Mouse (Mus musculus) liver, embryonic 14.5 days (tissue): ENCODE results near the gene Lhfpl3. TPM values are rescaled to one million over a fixed set of nuclear protein-coding genes. Genes with fewer than 3 reads are reported as not detected.

Experiments
- ATAC-seq: fragments of 200-750 bp; cut with Nextera tagmentation; 2 replicates; pipeline ENCODE4 v1.8.0; 2017; ENCODE audit warnings: moderate number of reproducible peaks, mild to moderate bottlenecking, moderate library complexity; ENCODE audit not compliant: insufficient read depth
- DNase-seq, 3 experiments: peaks; one replicate each; pipeline ENCODE4 v3.0.0-alpha.2; 2012 to 2013; ENCODE audit warnings: low read depth in 3 of 3, low spot score in 3 of 3
- H3K27ac ChIP-seq: fragments of 300-500 bp; sonication (generic); 2 replicates; pipeline ENCODE4 v1.5.1; 2014; ENCODE audit warnings: moderate library complexity, mild to moderate bottlenecking, control low read depth, inconsistent platforms
- H3K27me3 ChIP-seq: fragments of 300-500 bp; sonication (generic); 2 replicates; pipeline ENCODE4 v1.6.1; 2014; ENCODE audit warnings: mild to moderate bottlenecking, low read length, moderate library complexity; ENCODE audit not compliant: control insufficient read depth, insufficient read depth
- H3K36me3 ChIP-seq: fragments of 300-500 bp; sonication (generic); replicated peaks from 2 replicates; pipeline ENCODE4 v1.6.1; 2014; ENCODE audit warnings: low read depth; ENCODE audit not compliant: control insufficient read depth, insufficient read depth
- H3K4me1 ChIP-seq, 2 experiments: fragments of 200-500 bp in 1 of 2; fragments of 300-500 bp in 1 of 2; sonication (generic) in 1 of 2; replicated peaks; 2 replicates each; pipeline ENCODE4 v1.6.1; 2012 to 2014; ENCODE audit warnings: antibody characterized with exemption in 1 of 2, inconsistent platforms in 1 of 2, low read length in 1 of 2; ENCODE audit not compliant: control insufficient read depth in 2 of 2, insufficient read depth in 2 of 2
- H3K4me2 ChIP-seq: fragments of 300-500 bp; sonication (generic); 2 replicates; pipeline ENCODE4 v1.6.1; 2014; ENCODE audit warnings: low read depth, mild to moderate bottlenecking, control low read depth, moderate library complexity
- H3K4me3 ChIP-seq, 2 experiments: fragments of 200-500 bp in 1 of 2; fragments of 300-500 bp in 1 of 2; sonication (generic) in 1 of 2; 2 replicates each; pipeline ENCODE4 v1.5.1; 2012 to 2014; ENCODE audit warnings: low read depth in 2 of 2, low read length in 2 of 2, mild to moderate bottlenecking in 2 of 2, control low read depth in 1 of 2, inconsistent platforms in 1 of 2, moderate library complexity in 1 of 2; ENCODE audit not compliant: insufficient read depth in 1 of 2
- H3K9ac ChIP-seq: fragments of 300-500 bp; sonication (generic); replicated peaks from 2 replicates; pipeline ENCODE4 v1.6.1; 2014; ENCODE audit warnings: mild to moderate bottlenecking, control low read depth, moderate library complexity
- H3K9me3 ChIP-seq: fragments of 300-500 bp; sonication (generic); 2 replicates; pipeline ENCODE4 v1.6.1; 2016; ENCODE audit warnings: low read length, mixed read lengths; ENCODE audit not compliant: control insufficient read depth
- CTCF ChIP-seq: IDR thresholded peaks from 2 replicates; pipeline ENCODE4 v1.5.1; 2016; ENCODE audit warnings: antibody characterized with exemption, low read depth, control low read depth
- EP300 ChIP-seq: IDR thresholded peaks from 2 replicates; pipeline ENCODE4 v1.6.1; 2016; ENCODE audit warnings: antibody characterized with exemption, low read depth
- WGBS: fragments of 180-500 bp; shearing (Covaris S2); extraction: QIAGEN DNeasy Blood & Tissue Kit; methylation state at CpG from one replicate; pipeline ENCODE4 v1.1.7; 2014; ENCODE audit not compliant: insufficient replicate concordance; 5-methylcytosine and 5-hydroxymethylcytosine counted together
- polyA plus RNA-seq, 2 experiments: library from polyadenylated mRNA; depleted of rRNA in 1 of 2; stranded (reverse) in 1 of 2; unstranded in 1 of 2; fragments of >200 nt; fragmentation: Nextera tagmentation in 1 of 2; extraction: Ambion mirVana in 1 of 2; gene quantifications; 2 replicates each; pipeline versions ENCODE4 v1.2.1 to v1.2.3; 2012 to 2014

The Lhfpl3 gene
- polyA plus RNA-seq, 2 experiments: 0.01 TPM; not detected in 1

DNA sequence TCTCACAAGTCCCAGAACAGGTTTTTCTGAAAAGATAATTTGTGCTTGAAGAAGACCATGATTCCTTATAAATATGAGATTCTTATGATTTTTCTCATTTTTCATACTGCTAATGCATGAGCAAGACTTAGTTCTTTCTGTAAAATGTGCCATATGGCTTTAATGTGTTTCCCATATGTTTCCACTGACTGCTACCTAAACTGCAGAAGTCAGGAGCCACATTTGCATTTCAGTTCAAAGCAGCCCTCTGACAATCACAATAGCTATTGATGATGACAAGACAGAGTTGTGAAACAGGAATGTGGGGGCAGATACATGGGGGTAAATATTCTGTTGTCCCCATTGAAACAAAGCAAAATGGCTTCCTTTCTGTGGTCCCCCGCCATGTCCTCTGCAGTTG lies 126.6 kb downstream of the Lhfpl3 start:
- TF ChIP-seq CTCF (no peak), EP300 (no peak)
- Histone ChIP-seq H3K4me2 (no peak overlapping the region), H3K4me3 (no peak overlapping the region), H3K27me3 (no peaks in the 10 kb centered on the region), H3K36me3 (no peaks in the 10 kb centered on the region), H3K27ac (no peak overlapping the region), H3K9me3 (no peaks in the 10 kb centered on the region), H3K4me1 (no peaks in the 10 kb centered on the region), H3K9ac (no peak overlapping the region)
- ATAC-seq: no peak
- WGBS: 24% methylated on average over 1 of the region's 1 CpGs
- DNase-seq: no peak

DNA sequence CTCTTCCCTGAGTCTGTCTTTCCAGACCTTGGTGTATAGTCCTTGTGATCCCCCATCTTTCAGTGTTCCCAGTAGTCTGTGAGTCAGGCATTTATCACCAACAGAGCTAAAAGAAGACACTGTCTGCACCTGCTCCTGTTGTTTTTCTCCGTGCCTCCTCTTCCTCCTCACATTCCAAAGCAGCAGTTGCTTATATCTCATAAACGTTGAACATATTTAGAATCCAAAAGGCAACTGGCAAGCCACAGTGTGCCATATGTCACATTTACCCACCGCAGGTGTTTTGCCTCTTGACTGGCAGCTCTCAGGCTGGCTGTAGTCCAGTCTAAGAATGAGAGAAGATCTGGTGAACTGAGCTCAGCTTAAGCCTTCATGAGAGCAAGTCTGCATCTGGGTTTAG lies 142.5 kb downstream of the Lhfpl3 start:
- no peaks in the 10 kb centered on the region for H3K36me3 ChIP-seq
- H3K4me2 ChIP-seq: no peak overlapping the region
- no peak overlapping the region for H3K4me3 ChIP-seq
- H3K4me1 ChIP-seq: no peaks in the 10 kb centered on the region
- ATAC-seq (no peak), DNase-seq (no peak)
- TF ChIP-seq CTCF (no peak), EP300 (no peak)
- H3K9me3 ChIP-seq: no peaks in the 10 kb centered on the region
- no peak overlapping the region for H3K9ac ChIP-seq
- no peaks in the 10 kb centered on the region for H3K27me3 ChIP-seq
- H3K27ac ChIP-seq: no peak overlapping the region
- 55% methylated on average over 3 of the region's 3 CpGs for WGBS

- no peaks in the 10 kb centered on the region for H3K27me3 ChIP-seq
Measured at GRCm38 (mm10) chr5:22889481-22889880, 143.6 kb downstream of the Lhfpl3 start.

GRCm38 (mm10) chr5:22897228-22897627 lies 151.4 kb downstream of the Lhfpl3 start:
- DNase-seq (no peak), ATAC-seq (no peak)
- Histone ChIP-seq H3K4me3 (no peak overlapping the region), H3K4me2 (no peak overlapping the region), H3K27ac (no peak overlapping the region), H3K27me3 (no peaks in the 10 kb centered on the region), H3K4me1 (no peaks in the 10 kb centered on the region), H3K36me3 (no peaks in the 10 kb centered on the region), H3K9ac (no peak overlapping the region), H3K9me3 (no peaks in the 10 kb centered on the region)
- 52% methylated on average over 3 of the region's 3 CpGs for WGBS
- TF ChIP-seq EP300: no peak
- TF ChIP-seq CTCF: no peak

More at GRCm38 (mm10) chr5:22889481-22889880, 143.6 kb downstream of the Lhfpl3 start:
- no peak overlapping the region for H3K27ac ChIP-seq
- H3K9me3 ChIP-seq: no peaks in the 10 kb centered on the region
- ATAC-seq (no peak), DNase-seq (no peak)
- no peaks in the 10 kb centered on the region for H3K4me1 ChIP-seq
- TF ChIP-seq CTCF: no peak
- no peak for TF ChIP-seq EP300
- H3K9ac ChIP-seq: no peak overlapping the region
- H3K36me3 ChIP-seq: no peaks in the 10 kb centered on the region
- WGBS: 48% methylated on average over 4 of the region's 4 CpGs
- H3K4me3 ChIP-seq: no peak overlapping the region
- no peak overlapping the region for H3K4me2 ChIP-seq

DNA sequence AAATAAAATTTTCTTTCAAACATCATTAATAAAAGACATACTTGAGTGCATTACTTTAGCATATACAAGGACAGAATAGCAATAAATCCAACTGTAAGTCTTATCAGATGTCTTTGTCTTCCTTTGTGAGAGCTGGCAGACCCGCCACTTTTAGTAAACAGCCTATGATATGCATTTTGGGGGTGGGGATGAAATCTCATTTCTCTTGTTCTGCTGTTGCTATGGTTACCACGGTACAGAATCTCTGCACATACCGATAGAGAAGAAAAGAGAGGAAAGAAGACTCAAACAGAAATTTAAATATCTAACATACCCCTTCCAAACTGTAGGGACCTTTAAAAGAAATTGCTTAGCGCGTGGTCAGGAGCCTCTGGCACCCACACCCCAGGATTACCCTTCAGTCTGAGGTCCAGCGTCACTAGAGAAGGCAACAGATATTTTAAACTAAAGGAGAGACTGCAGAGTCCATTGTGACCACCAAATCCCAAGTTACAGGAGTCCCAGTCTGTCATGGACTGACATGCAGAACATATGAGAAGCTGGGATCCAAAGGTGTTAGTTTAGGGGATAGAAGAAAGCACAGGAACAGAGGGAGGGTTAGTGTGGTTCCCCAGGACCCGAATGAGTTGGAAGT lies 151.9 kb downstream of the Lhfpl3 start:
- WGBS: 51% methylated on average over 7 of the region's 7 CpGs
- H3K9ac ChIP-seq: no peak overlapping the region
- TF ChIP-seq EP300 (no peak), CTCF (no peak)

More for the DNA sequence above, 151.9 kb downstream of the Lhfpl3 start:
- ATAC-seq (no peak), DNase-seq (no peak)
- Histone ChIP-seq H3K4me3 (no peak overlapping the region), H3K27ac (no peak overlapping the region), H3K27me3 (no peaks in the 10 kb centered on the region), H3K36me3 (no peaks in the 10 kb centered on the region), H3K4me1 (no peaks in the 10 kb centered on the region), H3K4me2 (no peak overlapping the region), H3K9me3 (no peaks in the 10 kb centered on the region)
